Mouse (Mus musculus) forebrain, embryonic 11.5 days (tissue): ENCODE results near the gene Tmem101. TPM values are rescaled to one million over a fixed set of nuclear protein-coding genes. Genes with fewer than 3 reads are reported as not detected.

ENCODE experiments used
- ATAC-seq: fragments of 200-750 bp; cut with Nextera tagmentation; replicated peaks from 2 replicates; pipeline ENCODE4 v1.8.0; 2017; ENCODE audit warnings: moderate TSS enrichment; ENCODE audit not compliant: low FRiP score
- DNase-seq: peaks from one replicate; pipeline ENCODE4 v3.0.0-alpha.2; 2017; ENCODE audit warnings: low spot score
- H3K27ac ChIP-seq: fragments of 300-500 bp; sonication (generic); 2 replicates; pipeline ENCODE4 v1.5.1; 2014; ENCODE audit warnings: low read depth, low read length
- H3K27me3 ChIP-seq: fragments of 300-500 bp; sonication (generic); 2 replicates; pipeline ENCODE4 v1.6.1; 2014; ENCODE audit warnings: mild to moderate bottlenecking, low read length, mixed read lengths; ENCODE audit not compliant: control insufficient read depth, insufficient read depth
- H3K36me3 ChIP-seq: fragments of 300-500 bp; sonication (generic); 2 replicates; pipeline ENCODE4 v1.6.1; 2014; ENCODE audit warnings: mild to moderate bottlenecking, low read length, moderate library complexity, mixed read lengths; ENCODE audit not compliant: control insufficient read depth, insufficient read depth
- H3K4me1 ChIP-seq: fragments of 300-500 bp; sonication (generic); replicated peaks from 2 replicates; pipeline ENCODE4 v1.6.1; 2014; ENCODE audit warnings: low read length, mixed read lengths; ENCODE audit not compliant: control insufficient read depth, insufficient read depth
- H3K4me2 ChIP-seq: fragments of 300-500 bp; sonication (generic); 2 replicates; pipeline ENCODE4 v1.6.1; 2014; ENCODE audit warnings: low read depth, mild to moderate bottlenecking, low read length, moderate library complexity, mixed read lengths; ENCODE audit not compliant: severe bottlenecking
- H3K4me3 ChIP-seq: fragments of 300-500 bp; sonication (generic); 2 replicates; pipeline ENCODE4 v1.5.1; 2014; ENCODE audit warnings: low read depth, low read length
- H3K9ac ChIP-seq: fragments of 300-500 bp; sonication (generic); 2 replicates; pipeline ENCODE4 v1.6.1; 2014; ENCODE audit warnings: low read length
- H3K9me3 ChIP-seq: fragments of 300-500 bp; sonication (generic); 2 replicates; pipeline ENCODE4 v1.6.1; 2016; ENCODE audit warnings: low read length, mixed read lengths; ENCODE audit not compliant: control insufficient read depth
- WGBS: fragments of 180-500 bp; shearing (Covaris S2); extraction: QIAGEN DNeasy Blood & Tissue Kit; methylation state at CpG from one replicate; pipeline ENCODE4 v1.1.7; 2014; 5-methylcytosine and 5-hydroxymethylcytosine counted together
- polyA plus RNA-seq: library from polyadenylated mRNA; unstranded; fragments of >200 nt; fragmentation: Nextera tagmentation; extraction: Ambion mirVana; gene quantifications from 2 replicates; pipeline ENCODE4 v1.2.1, GENCODE M21; 2014

Tmem101 gene
- polyA plus RNA-seq, 1 experiment from 2014 or later, result 35.7 TPM

GRCm38 (mm10) chr11:102116241-102116640 is 40.0 kb downstream of the Tmem101 start:
- no peak overlapping the region for H3K27ac ChIP-seq
- H3K9ac ChIP-seq, result no peak overlapping the region
- H3K4me1 ChIP-seq, result no peaks in the 10 kb centered on the region
- no peak overlapping the region for H3K4me2 ChIP-seq
- H3K4me3 ChIP-seq, result no peak overlapping the region
- no peaks in the 10 kb centered on the region for H3K27me3 ChIP-seq
- DNase-seq (no peak), ATAC-seq (no peak)
- 86% methylated on average over 8 of the region's 8 CpGs for whole genome bisulfite sequencing
- H3K9me3 ChIP-seq, result peaks cover 3% of the 10 kb centered on the region; the same call in 1 of the 2 replicates
- H3K36me3 ChIP-seq, result no peaks in the 10 kb centered on the region

GRCm38 (mm10) chr11:102111576-102111975 is 44.6 kb downstream of the Tmem101 start:
- ATAC-seq, result no peak
- Histone ChIP-seq H3K27me3 (peaks cover 25% of the 10 kb centered on the region), H3K27ac (no peak overlapping the region), H3K4me1 (no peaks in the 10 kb centered on the region), H3K9me3 (no peaks in the 10 kb centered on the region), H3K9ac (no peak overlapping the region), H3K36me3 (no peaks in the 10 kb centered on the region), H3K4me3 (no peak overlapping the region), H3K4me2 (no peak overlapping the region)
- WGBS, result 87% methylated on average over 5 of the region's 5 CpGs
- no peak for DNase-seq

- WGBS, result 16% methylated on average over 8 of the region's 9 CpGs
- no peak within 1 kb of the TSS for H3K4me3 ChIP-seq
- peaks cover 44% of the 10 kb centered on the region for H3K27me3 ChIP-seq
- no peak for ATAC-seq
- no peaks in the 10 kb centered on the region for H3K4me1 ChIP-seq
- no peak within 1 kb of the TSS for H3K27ac ChIP-seq
- no peaks in the 10 kb centered on the region for H3K36me3 ChIP-seq
- no peak within 1 kb of the TSS for H3K4me2 ChIP-seq
- no peak within 1 kb of the TSS for H3K9ac ChIP-seq
- DNase-seq, result no peak
- no peaks in the 10 kb centered on the region for H3K9me3 ChIP-seq
Observed at GRCm38 (mm10) chr11:102107732-102108131, 48.5 kb downstream of the Tmem101 start, which contains the start of gene Pyy. Gene Pyy (minus strand): TSS chr11:102107832.

- WGBS, result 3% methylated on average over 21 of the region's 21 CpGs
Observed at GRCm38 (mm10) chr11:102106911-102107310, 49.3 kb downstream of the Tmem101 start.

More at GRCm38 (mm10) chr11:102106911-102107310, 49.3 kb downstream of the Tmem101 start:
- no peak overlapping the region for H3K27ac ChIP-seq
- no peak overlapping the region for H3K4me2 ChIP-seq
- ATAC-seq (no peak), DNase-seq (no peak)
- no peak overlapping the region for H3K4me3 ChIP-seq
- H3K27me3 ChIP-seq, result peaks cover 44% of the 10 kb centered on the region
- H3K9me3 ChIP-seq, result no peaks in the 10 kb centered on the region
- no peak overlapping the region for H3K9ac ChIP-seq
- H3K4me1 ChIP-seq, result no peaks in the 10 kb centered on the region; the same call in 1 of the 2 replicates
- H3K36me3 ChIP-seq, result no peaks in the 10 kb centered on the region

Other genes with a start within 250 kb of the Tmem101 start
- not detected in 2 replicates for gene Sost, start 189.4 kb downstream of the Tmem101 start, polyA plus RNA-seq
- not detected in 2 replicates for gene Cfap97d1, start 172.1 kb downstream of the Tmem101 start, polyA plus RNA-seq
- 10.4 and 11.6 TPM in 2 replicates for gene Dusp3, start 169.4 kb downstream of the Tmem101 start, polyA plus RNA-seq
- gene Mpp3, start 127.9 kb downstream of the Tmem101 start, polyA plus RNA-seq, result 22.1 and 24.1 TPM in 2 replicates
- gene Cd300lg, start 114.9 kb downstream of the Tmem101 start, polyA plus RNA-seq, result 0.20 and 0.37 TPM in 2 replicates
- 18.2 and 19.6 TPM in 2 replicates for gene Mpp2, start 67.9 kb downstream of the Tmem101 start, polyA plus RNA-seq
- gene Ppy, start 55.1 kb downstream of the Tmem101 start, polyA plus RNA-seq, result not detected in 2 replicates
- gene Pyy, start 48.6 kb downstream of the Tmem101 start, polyA plus RNA-seq, result not detected in 2 replicates
- gene Nags, start 10.9 kb downstream of the Tmem101 start, polyA plus RNA-seq, result not detected in 2 replicates
- 73.2 and 78.7 TPM in 2 replicates for gene Lsm12, start 28.9 kb upstream of the Tmem101 start, polyA plus RNA-seq
- 30.6 and 32.2 TPM in 2 replicates for gene G6pc3, start 33.2 kb upstream of the Tmem101 start, polyA plus RNA-seq
- gene Hdac5, start 73.8 kb upstream of the Tmem101 start, polyA plus RNA-seq, result 35.0 and 36.8 TPM in 2 replicates
- 23.5 and 26.6 TPM in 2 replicates for gene BC030867, start 92.5 kb upstream of the Tmem101 start, polyA plus RNA-seq
- not detected in 2 replicates for gene Asb16, start 112.3 kb upstream of the Tmem101 start, polyA plus RNA-seq
- 50.0 and 58.5 TPM in 2 replicates for gene Tmub2, start 128.5 kb upstream of the Tmem101 start, polyA plus RNA-seq
- 20.8 and 21.7 TPM in 2 replicates for gene Atxn7l3, start 140.2 kb upstream of the Tmem101 start, polyA plus RNA-seq
- gene Ubtf, start 163.3 kb upstream of the Tmem101 start, polyA plus RNA-seq, result 109 and 111 TPM in 2 replicates
- gene Slc4a1, start 209.8 kb upstream of the Tmem101 start, polyA plus RNA-seq, result 33.8 and 36.8 TPM in 2 replicates
- gene Rundc3a, start 237.0 kb upstream of the Tmem101 start, polyA plus RNA-seq, result 33.1 and 35.4 TPM in 2 replicates